Mouse (Mus musculus) CD4-positive, CD25-positive, alpha-beta regulatory T cell (primary cell): ENCODE measurements around the gene Gramd1a. TPM values are rescaled to one million over a fixed set of nuclear protein-coding genes. Genes with fewer than 3 reads are reported as not detected.

Experiments used
- polyA plus RNA-seq: library from polyadenylated mRNA; unstranded; fragments of 100-300 nt; shearing (Covaris generic); gene quantifications from one replicate; pipeline ENCODE4 v1.2.1, GENCODE M21; 2017

Gene Gramd1a
- polyA plus RNA-seq, result 360 TPM

DNA sequence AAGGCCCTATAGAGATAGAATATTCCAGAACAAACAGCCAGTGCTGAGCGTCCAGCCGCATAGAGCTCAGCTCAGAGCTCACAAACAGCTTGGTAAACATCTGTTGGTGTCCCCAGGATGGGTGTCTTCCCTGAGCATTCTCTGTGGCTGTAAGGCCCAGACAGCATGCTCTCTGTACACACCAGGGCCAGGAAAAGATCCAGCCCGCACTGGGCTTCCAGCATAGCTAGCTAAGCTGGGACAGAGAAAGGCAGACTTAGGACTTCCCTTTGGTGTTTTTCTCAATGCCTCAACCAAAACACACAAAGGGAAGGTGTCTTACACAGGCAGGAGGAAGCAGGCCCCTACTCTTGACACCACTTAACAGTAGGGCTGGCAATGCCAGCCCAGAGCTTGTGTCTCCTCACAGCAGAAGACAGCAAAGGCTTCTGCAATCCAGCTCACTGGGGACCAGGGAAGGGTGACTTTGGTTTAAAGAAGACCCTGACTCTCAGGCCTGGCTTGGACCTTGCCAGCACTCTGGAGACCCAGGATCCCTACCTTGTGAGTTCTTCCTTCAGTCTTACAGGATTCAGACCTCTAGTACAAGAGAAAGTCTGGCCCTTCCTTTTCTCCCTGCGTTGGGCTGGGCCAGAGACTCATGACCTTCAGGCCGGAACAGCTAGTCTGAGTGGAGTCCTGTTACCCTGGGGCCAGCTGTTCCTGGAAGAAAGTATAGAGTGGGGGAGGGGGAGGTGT, at the start of gene Gramd1a:
TSS of gene Gramd1a (minus strand) at position 601 of the 738 bp plus-strand sequence.

DNA sequence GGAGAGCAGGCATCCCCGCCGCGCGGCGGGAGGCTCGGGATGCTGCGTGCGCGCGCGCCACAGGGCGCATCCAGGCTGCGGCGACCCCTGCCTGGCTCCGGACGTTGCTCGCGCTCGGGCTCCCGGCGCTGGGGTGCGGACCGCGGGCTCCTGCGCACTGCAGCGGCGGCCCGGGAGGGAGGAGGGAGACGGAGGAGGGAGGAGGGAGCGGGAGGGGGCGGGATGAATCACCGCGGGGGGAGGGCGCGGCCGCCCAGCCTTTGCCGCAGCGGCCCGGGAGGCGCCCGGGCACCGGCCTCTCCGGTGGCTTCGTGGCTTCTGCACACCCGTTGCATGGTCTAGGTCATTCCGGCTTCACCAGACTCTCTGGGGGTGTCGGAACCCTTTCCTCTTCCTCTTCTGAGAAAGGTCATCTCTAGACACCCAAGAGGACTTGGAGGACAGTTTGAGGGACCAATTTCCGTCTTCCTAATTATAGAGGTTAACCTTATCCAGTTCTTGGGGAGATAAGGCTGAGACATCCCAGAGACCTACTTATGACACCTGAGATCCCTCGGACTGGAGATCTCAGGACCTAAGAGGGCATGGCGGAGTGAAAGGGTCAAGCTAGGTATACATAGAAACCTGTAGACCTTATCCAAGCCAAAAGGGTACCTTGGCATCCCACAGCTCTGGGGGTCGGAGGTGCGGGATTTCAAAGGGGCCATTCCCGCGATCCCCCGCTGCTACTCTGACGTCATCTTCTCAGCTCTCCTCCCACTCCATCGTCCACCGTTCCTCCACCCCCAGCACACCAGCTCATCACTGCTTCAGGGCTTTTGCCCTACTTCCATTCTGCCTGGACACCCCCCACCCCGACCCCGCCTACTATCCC, 28.6 kb downstream of the Gramd1a start, which contains the start of gene Scn1b:
TSS of gene Scn1b (minus strand) at position 153 of the 874 bp plus-strand sequence.

DNA sequence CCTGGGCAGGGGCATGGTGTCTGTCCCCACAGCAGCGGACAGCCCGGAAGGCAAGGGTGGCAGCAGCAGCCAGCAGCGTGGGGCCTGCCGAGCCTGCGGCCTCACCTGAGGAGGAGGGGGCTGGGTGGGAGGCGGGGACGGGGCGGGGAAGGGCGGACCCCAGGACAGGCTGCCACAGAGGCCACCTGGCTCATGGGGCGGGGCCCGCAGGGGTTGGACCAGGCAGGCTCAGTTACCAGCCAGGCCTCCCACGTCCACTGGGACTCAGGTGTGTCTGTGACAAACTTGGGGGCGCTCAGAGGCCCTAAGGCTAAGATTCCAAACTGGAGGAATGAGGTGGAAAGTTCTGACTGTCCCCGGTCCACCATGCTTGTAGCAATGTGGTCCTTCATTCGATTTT, 40.5 kb downstream of the Gramd1a start, which contains the start of gene Hpn:
TSS of gene Hpn (minus strand) at position 109 of the 400 bp plus-strand sequence.

Other genes starting within 250 kb of the Gramd1a start
- gene Mag, start 241.0 kb downstream of the Gramd1a start, polyA plus RNA-seq, result 0.12 TPM
- gene Hamp2, start 231.2 kb downstream of the Gramd1a start, polyA plus RNA-seq, result not detected
- not detected for gene Hamp, start 211.9 kb downstream of the Gramd1a start, polyA plus RNA-seq
- 11.1 TPM for gene Usf2, start 199.1 kb downstream of the Gramd1a start, polyA plus RNA-seq
- gene Lsr, start 182.4 kb downstream of the Gramd1a start, polyA plus RNA-seq, result 4.6 TPM
- 0.59 TPM for gene Fam187b, start 182.1 kb downstream of the Gramd1a start, polyA plus RNA-seq
- gene Fxyd5, start 113.4 kb downstream of the Gramd1a start, polyA plus RNA-seq, result 1,672 TPM
- gene Fxyd7, start 104.4 kb downstream of the Gramd1a start, polyA plus RNA-seq, result 0.49 TPM
- gene Fxyd1, start 98.7 kb downstream of the Gramd1a start, polyA plus RNA-seq, result not detected
- not detected for gene Lgi4, start 96.6 kb downstream of the Gramd1a start, polyA plus RNA-seq
- gene Fxyd3, start 79.2 kb downstream of the Gramd1a start, polyA plus RNA-seq, result not detected
- gene Hpn, start 40.6 kb downstream of the Gramd1a start, polyA plus RNA-seq, result 5.9 TPM
- 0.68 TPM for gene Scn1b, start 28.9 kb downstream of the Gramd1a start, polyA plus RNA-seq
- not detected for gene Scgb2b2, start 134.6 kb upstream of the Gramd1a start, polyA plus RNA-seq
- gene Scgb1b2, start 135.9 kb upstream of the Gramd1a start, polyA plus RNA-seq, result not detected
- gene Scgb2b3, start 206.2 kb upstream of the Gramd1a start, polyA plus RNA-seq, result not detected
- not detected for gene Scgb1b3, start 219.7 kb upstream of the Gramd1a start, polyA plus RNA-seq